Mouse (Mus musculus) heart, embryonic 10.5 days (tissue): ENCODE measurements around the gene Ifitm1. TPM values are rescaled to one million over a fixed set of nuclear protein-coding genes. Genes with fewer than 3 reads are reported as not detected.
"Not testable (repeated sequence)": the region's sequence is repeated elsewhere in the genome, so short reads cannot be mapped to it uniquely, and the experiment has no call there.

Experiments
- DNase-seq: peaks from one replicate; pipeline ENCODE4 v3.0.0-alpha.2; 2017; ENCODE audit warnings: low spot score
- H3K27ac ChIP-seq: fragments of 300-500 bp; sonication (generic); 2 replicates; pipeline ENCODE4 v1.5.1; 2016; ENCODE audit warnings: mild to moderate bottlenecking
- H3K27me3 ChIP-seq: fragments of 300-500 bp; sonication (generic); 2 replicates; pipeline ENCODE4 v1.6.1; 2016; ENCODE audit warnings: mild to moderate bottlenecking; ENCODE audit not compliant: poor library complexity, insufficient read depth, severe bottlenecking
- H3K36me3 ChIP-seq: fragments of 300-500 bp; sonication (generic); 2 replicates; pipeline ENCODE4 v1.6.1; 2016; ENCODE audit warnings: mild to moderate bottlenecking, moderate library complexity
- H3K4me1 ChIP-seq: fragments of 300-500 bp; sonication (generic); 2 replicates; pipeline ENCODE4 v1.6.1; 2016; ENCODE audit warnings: mild to moderate bottlenecking
- H3K4me3 ChIP-seq: fragments of 300-500 bp; sonication (generic); 2 replicates; pipeline ENCODE4 v1.5.1; 2016; ENCODE audit warnings: mild to moderate bottlenecking, moderate library complexity
- H3K9me3 ChIP-seq: fragments of 300-500 bp; sonication (generic); 2 replicates; pipeline ENCODE4 v1.6.1; 2016; ENCODE audit warnings: mild to moderate bottlenecking, moderate library complexity
- WGBS: fragments of 180-500 bp; shearing (Covaris S2); methylation state at CpG from one replicate; pipeline ENCODE4 v1.1.7; 2016; 5-methylcytosine and 5-hydroxymethylcytosine counted together
- polyA plus RNA-seq: library from polyadenylated mRNA; unstranded; fragments of >200 nt; fragmentation: Nextera tagmentation; extraction: Ambion mirVana; gene quantifications from 2 replicates; pipeline ENCODE4 v1.2.1, GENCODE M21; 2016

Ifitm1 gene
- polyA plus RNA-seq, 1 experiment from 2014 or later, result 12.5 TPM

- 14% methylated on average over 3 of the region's 3 CpGs for WGBS
- DNase-seq, H3K27ac ChIP-seq, H3K9me3 ChIP-seq, H3K36me3 ChIP-seq, H3K4me3 ChIP-seq: not testable (repeated sequence)
- Histone ChIP-seq H3K27me3 (peaks cover 65% of the 10 kb centered on the region), H3K4me1 (peaks cover 30% of the 10 kb centered on the region)
These were observed 1.7 kb downstream of the Ifitm1 start for GRCm38 (mm10) chr7:140968710-140969109.

- Histone ChIP-seq H3K27ac (no peak overlapping the region; the same call in 1 of the 2 replicates), H3K4me3 (no peak overlapping the region; the same call in 1 of the 2 replicates), H3K4me1 (peaks cover 37% of the 10 kb centered on the region), H3K36me3 (no peaks in the 10 kb centered on the region), H3K27me3 (peaks cover 80% of the 10 kb centered on the region), H3K9me3 (no peaks in the 10 kb centered on the region)
- no peak for DNase-seq
- 10% methylated on average over 7 of the region's 7 CpGs for WGBS
These were observed 3.9 kb downstream of the Ifitm1 start for GRCm38 (mm10) chr7:140970931-140971330.

- 62% methylated on average over 8 of the region's 8 CpGs for WGBS
- no peak overlapping the region for H3K4me3 ChIP-seq
- no peaks in the 10 kb centered on the region for H3K9me3 ChIP-seq
- H3K27ac ChIP-seq, result peak overlapping the region; percentile 47; the same call in 1 of the 2 replicates
- no peak for DNase-seq
- H3K4me1 ChIP-seq, result peaks cover 37% of the 10 kb centered on the region
- no peaks in the 10 kb centered on the region for H3K36me3 ChIP-seq
- H3K27me3 ChIP-seq, result peaks cover 75% of the 10 kb centered on the region
These were observed 4.6 kb downstream of the Ifitm1 start for GRCm38 (mm10) chr7:140971479-140972171.

- peaks cover 56% of the 10 kb centered on the region for H3K27me3 ChIP-seq
- no peak overlapping the region for H3K27ac ChIP-seq
- no peak overlapping the region for H3K4me3 ChIP-seq
- DNase-seq, result no peak
- no peaks in the 10 kb centered on the region for H3K36me3 ChIP-seq
- WGBS, result 39% methylated on average over 14 of the region's 14 CpGs
- H3K4me1 ChIP-seq, result peaks cover 28% of the 10 kb centered on the region
- H3K9me3 ChIP-seq, result no peaks in the 10 kb centered on the region
These were observed 6.6 kb downstream of the Ifitm1 start for GRCm38 (mm10) chr7:140973396-140974165.

GRCm38 (mm10) chr7:140974940-140975339 lies 7.9 kb downstream of the Ifitm1 start:
- no peak overlapping the region for H3K27ac ChIP-seq

GRCm38 (mm10) chr7:140975465-140975864 lies 8.4 kb downstream of the Ifitm1 start:
- no peak overlapping the region for H3K27ac ChIP-seq
- no peak overlapping the region for H3K4me3 ChIP-seq
- DNase-seq, result no peak
- WGBS, result 22% methylated on average over 3 of the region's 3 CpGs
- H3K4me1 ChIP-seq, result peaks cover 19% of the 10 kb centered on the region
- H3K36me3 ChIP-seq, result no peaks in the 10 kb centered on the region
- peaks cover 37% of the 10 kb centered on the region for H3K27me3 ChIP-seq
- H3K9me3 ChIP-seq, result no peaks in the 10 kb centered on the region

More at GRCm38 (mm10) chr7:140974940-140975339, 7.9 kb downstream of the Ifitm1 start:
- H3K27me3 ChIP-seq, result peaks cover 42% of the 10 kb centered on the region
- no peak for DNase-seq
- H3K4me3 ChIP-seq, result no peak overlapping the region
- no peaks in the 10 kb centered on the region for H3K36me3 ChIP-seq
- H3K4me1 ChIP-seq, result peaks cover 19% of the 10 kb centered on the region
- WGBS, result 16% methylated on average over 9 of the region's 9 CpGs
- no peaks in the 10 kb centered on the region for H3K9me3 ChIP-seq

GRCm38 (mm10) chr7:140976720-140977119 lies 9.7 kb downstream of the Ifitm1 start:
- H3K36me3 ChIP-seq, H3K4me1 ChIP-seq, H3K9me3 ChIP-seq, H3K27ac ChIP-seq, DNase-seq, H3K4me3 ChIP-seq: not testable (repeated sequence)
- H3K27me3 ChIP-seq, result peaks cover 25% of the 10 kb centered on the region
- 85% methylated on average over 9 of the region's 9 CpGs for WGBS

- peaks cover 17% of the 10 kb centered on the region; the same call in 1 of the 2 replicates for H3K27me3 ChIP-seq
- H3K9me3 ChIP-seq, result no peaks in the 10 kb centered on the region
- H3K4me1 ChIP-seq, result no peaks in the 10 kb centered on the region
- DNase-seq, result no peak
- H3K27ac ChIP-seq, result no peak overlapping the region
- 82% methylated on average over 8 of the region's 8 CpGs for WGBS
- no peak overlapping the region for H3K4me3 ChIP-seq
- no peaks in the 10 kb centered on the region for H3K36me3 ChIP-seq
These were observed 14.7 kb downstream of the Ifitm1 start for GRCm38 (mm10) chr7:140981704-140982103.

GRCm38 (mm10) chr7:140982971-140983370 lies 15.9 kb downstream of the Ifitm1 start:
- H3K4me1 ChIP-seq, result no peaks in the 10 kb centered on the region
- no peak for DNase-seq
- no peak overlapping the region for H3K27ac ChIP-seq
- WGBS, result 63% methylated on average over 7 of the region's 7 CpGs
- H3K4me3 ChIP-seq, result no peak overlapping the region
- no peaks in the 10 kb centered on the region for H3K9me3 ChIP-seq
- H3K36me3 ChIP-seq, result no peaks in the 10 kb centered on the region
- H3K27me3 ChIP-seq, result peaks cover 17% of the 10 kb centered on the region; the same call in 1 of the 2 replicates

- Histone ChIP-seq H3K27me3 (peaks cover 25% of the 10 kb centered on the region; the same call in 1 of the 2 replicates), H3K27ac (no peak overlapping the region), H3K9me3 (no peaks in the 10 kb centered on the region), H3K4me1 (peaks cover 3% of the 10 kb centered on the region; the same call in 1 of the 2 replicates), H3K36me3 (no peaks in the 10 kb centered on the region), H3K4me3 (no peak overlapping the region)
- 80% methylated on average over 17 of the region's 17 CpGs for WGBS
- DNase-seq, result no peak
These were observed 20.4 kb downstream of the Ifitm1 start for GRCm38 (mm10) chr7:140987182-140988138.

GRCm38 (mm10) chr7:140989022-140989421 lies 22.0 kb downstream of the Ifitm1 start:
- no peak overlapping the region for H3K27ac ChIP-seq
- H3K36me3 ChIP-seq, result no peaks in the 10 kb centered on the region
- H3K27me3 ChIP-seq, result peaks cover 17% of the 10 kb centered on the region; the same call in 1 of the 2 replicates
- H3K9me3 ChIP-seq, result no peaks in the 10 kb centered on the region
- H3K4me1 ChIP-seq, result peaks cover 3% of the 10 kb centered on the region; the same call in 1 of the 2 replicates
- 80% methylated on average over 4 of the region's 4 CpGs for WGBS
- no peak for DNase-seq
- H3K4me3 ChIP-seq, result no peak overlapping the region

GRCm38 (mm10) chr7:140990185-140990584 lies 23.2 kb downstream of the Ifitm1 start:
- Histone ChIP-seq H3K4me1 (peaks cover 3% of the 10 kb centered on the region; the same call in 1 of the 2 replicates), H3K27me3 (peaks cover 16% of the 10 kb centered on the region; the same call in 1 of the 2 replicates), H3K36me3 (no peaks in the 10 kb centered on the region), H3K27ac (no peak overlapping the region), H3K9me3 (no peaks in the 10 kb centered on the region), H3K4me3 (no peak overlapping the region)
- 54% methylated on average over 6 of the region's 6 CpGs for WGBS
- no peak for DNase-seq
